Mouse (Mus musculus): ENCODE data around the gene Srcin1. TPM values are rescaled to one million over a fixed set of nuclear protein-coding genes. Genes with fewer than 3 reads are reported as not detected.
A peak's percentile ranks its signal among the peaks of the same experiment; 100 is the strongest.

Gene Srcin1
- 2.0 and 2.2 TPM in 2 replicates for polyA plus RNA-seq (2015; fragmentation: Nextera tagmentation; extraction: Ambion mirVana)

- H3K9ac ChIP-seq, result peak within 1 kb of the TSS; percentile 16
- no peak for ATAC-seq (ENCODE audit: insufficient number of reproducible peaks, low FRiP score, low TSS enrichment, low read depth)
- peaks cover 60% of the 10 kb centered on the region for H3K4me1 ChIP-seq
- peak within 1 kb of the TSS; percentile 60 for H3K4me3 ChIP-seq (replicated peaks)
- H3K27ac ChIP-seq (replicated peaks), result peak within 1 kb of the TSS; percentile 74
- H3K9me3 ChIP-seq (replicated peaks), result no peaks in the 10 kb centered on the region
- peaks cover 42% of the 10 kb centered on the region for H3K27me3 ChIP-seq
- no peaks in the 10 kb centered on the region for H3K36me3 ChIP-seq
- 19% methylated on average over 9 of the region's 9 CpGs for WGBS
- H3K4me2 ChIP-seq (replicated peaks), result peak within 1 kb of the TSS; percentile 98
Observed at GRCm38 (mm10) chr11:97576136-97576906, at the start of gene Srcin1. Gene Srcin1 (minus strand): TSS chr11:97576186.

DNA sequence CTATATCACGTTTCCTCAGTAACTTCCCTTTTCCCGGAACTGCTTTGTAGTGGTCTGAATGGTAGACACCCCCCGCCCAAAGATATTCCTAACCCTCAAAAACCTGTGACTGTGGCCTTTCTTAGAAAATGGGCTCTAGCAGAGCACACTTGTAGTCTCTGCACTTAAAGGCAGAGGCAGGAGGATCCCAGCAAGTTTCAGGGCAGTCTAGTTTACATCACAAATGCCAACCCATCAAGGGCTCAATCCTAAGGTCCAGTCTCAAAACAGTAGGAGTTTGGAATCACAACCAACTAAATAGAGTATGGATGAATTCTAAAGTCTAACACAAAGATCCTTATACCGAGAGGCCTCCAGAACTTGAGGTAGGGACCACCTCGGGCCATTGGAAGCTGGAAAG is 49.6 kb upstream of the Srcin1 start:
- Histone ChIP-seq H3K27me3 (peaks cover 71% of the 10 kb centered on the region), H3K4me2 (replicated peaks) (no peak overlapping the region)
- 63% methylated on average over 5 of the region's 5 CpGs for WGBS

DNA sequence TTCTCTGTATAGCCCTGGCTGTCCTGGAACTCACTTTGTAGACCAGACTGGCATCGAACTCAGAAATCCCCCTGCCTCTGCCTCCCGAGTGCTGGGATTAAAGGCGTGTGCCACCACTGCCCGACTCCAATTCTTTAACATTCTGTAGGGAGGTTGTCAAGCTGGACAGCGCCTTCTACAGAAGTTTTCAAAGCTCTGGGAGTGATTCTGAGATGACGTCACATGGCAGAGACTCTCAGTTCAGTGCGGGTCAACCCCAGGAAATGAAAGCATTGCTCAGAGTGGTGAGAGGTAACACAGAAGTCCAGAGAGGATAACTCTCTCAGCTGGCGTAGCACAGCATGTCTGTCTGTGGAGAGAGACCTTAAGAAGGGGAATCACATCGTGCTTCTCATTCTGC is 47.2 kb upstream of the Srcin1 start:
- no peak overlapping the region for H3K4me3 ChIP-seq (replicated peaks)
- H3K27me3 ChIP-seq, result peaks cover 53% of the 10 kb centered on the region
- H3K4me1 ChIP-seq, result peaks cover 18% of the 10 kb centered on the region
- WGBS, result 50% methylated on average over 9 of the region's 9 CpGs
- no peak overlapping the region for H3K9ac ChIP-seq
- H3K4me2 ChIP-seq (replicated peaks), result no peak overlapping the region
- H3K9me3 ChIP-seq (replicated peaks), result no peaks in the 10 kb centered on the region
- H3K36me3 ChIP-seq, result no peaks in the 10 kb centered on the region
- H3K27ac ChIP-seq (replicated peaks), result no peak overlapping the region
- ATAC-seq (ENCODE audit: insufficient number of reproducible peaks, low FRiP score, low TSS enrichment, low read depth), result no peak

More for the DNA sequence above, 49.6 kb upstream of the Srcin1 start:
- Histone ChIP-seq H3K36me3 (no peaks in the 10 kb centered on the region), H3K9me3 (replicated peaks) (no peaks in the 10 kb centered on the region), H3K27ac (replicated peaks) (no peak overlapping the region), H3K9ac (no peak overlapping the region), H3K4me3 (replicated peaks) (no peak overlapping the region), H3K4me1 (peaks cover 39% of the 10 kb centered on the region)
- ATAC-seq (ENCODE audit: insufficient number of reproducible peaks, low FRiP score, low TSS enrichment, low read depth), result no peak

GRCm38 (mm10) chr11:97622440-97622839 is 46.5 kb upstream of the Srcin1 start:
- Histone ChIP-seq H3K4me2 (replicated peaks) (no peak overlapping the region), H3K36me3 (no peaks in the 10 kb centered on the region), H3K9ac (no peak overlapping the region), H3K4me1 (peaks cover 11% of the 10 kb centered on the region), H3K27ac (replicated peaks) (no peak overlapping the region), H3K27me3 (peaks cover 49% of the 10 kb centered on the region), H3K4me3 (replicated peaks) (no peak overlapping the region), H3K9me3 (replicated peaks) (no peaks in the 10 kb centered on the region)
- WGBS, result 2% methylated on average over 6 of the region's 6 CpGs
- no peak for ATAC-seq (ENCODE audit: insufficient number of reproducible peaks, low FRiP score, low TSS enrichment, low read depth)

DNA sequence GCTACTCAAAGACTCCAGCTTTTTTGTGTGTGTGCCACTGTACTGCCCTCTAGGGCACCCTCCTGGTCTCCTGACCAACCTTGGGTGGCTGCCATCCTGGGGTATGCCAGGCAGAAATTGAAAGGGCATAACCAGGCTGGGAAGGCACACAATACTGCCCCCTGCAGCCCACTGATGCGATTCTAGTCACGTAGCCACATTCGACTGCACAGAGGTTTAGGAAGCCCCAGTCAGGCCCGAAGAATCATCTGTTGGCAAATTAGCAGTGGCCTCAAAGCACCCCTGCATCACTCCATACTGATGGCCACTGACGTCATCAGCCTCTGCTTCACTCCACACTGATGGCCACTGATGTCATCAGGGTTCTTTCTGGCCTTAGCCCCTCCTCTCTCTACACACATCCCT is 43.4 kb upstream of the Srcin1 start:
- no peak; the same call in 1 of the 2 replicates for ATAC-seq (ENCODE audit: insufficient number of reproducible peaks, low FRiP score, low TSS enrichment, low read depth)
- Histone ChIP-seq H3K27me3 (peaks cover 32% of the 10 kb centered on the region), H3K4me2 (replicated peaks) (no peak overlapping the region), H3K36me3 (no peaks in the 10 kb centered on the region), H3K9ac (no peak overlapping the region), H3K9me3 (replicated peaks) (no peaks in the 10 kb centered on the region), H3K27ac (replicated peaks) (no peak overlapping the region), H3K4me1 (no peaks in the 10 kb centered on the region), H3K4me3 (replicated peaks) (no peak overlapping the region)
- 41% methylated on average over 5 of the region's 5 CpGs for WGBS

DNA sequence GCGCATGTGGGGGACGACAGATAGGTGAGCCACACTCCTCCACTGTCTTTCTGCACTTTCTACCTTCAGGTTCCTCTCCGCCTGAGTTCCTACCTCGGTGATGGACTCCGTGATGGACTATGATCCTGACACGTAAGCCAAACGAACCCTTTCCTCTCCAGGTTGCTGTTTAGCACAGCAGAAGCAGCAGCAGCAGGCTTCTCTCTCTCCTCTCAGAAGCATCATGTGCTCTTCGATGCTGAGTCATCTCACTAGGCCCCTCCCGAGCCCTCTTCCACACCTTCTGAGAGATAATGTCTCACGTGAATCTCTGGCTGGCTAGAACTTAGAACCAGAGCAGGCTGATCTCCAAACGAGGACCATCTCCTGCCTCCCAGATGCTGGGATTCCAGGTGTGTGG is 42.4 kb upstream of the Srcin1 start:
- Histone ChIP-seq H3K4me2 (replicated peaks) (no peak overlapping the region), H3K4me3 (replicated peaks) (no peak overlapping the region), H3K9ac (no peak overlapping the region), H3K4me1 (no peaks in the 10 kb centered on the region), H3K36me3 (no peaks in the 10 kb centered on the region), H3K27ac (replicated peaks) (no peak overlapping the region), H3K9me3 (replicated peaks) (no peaks in the 10 kb centered on the region), H3K27me3 (peaks cover 23% of the 10 kb centered on the region; the same call in 1 of the 2 replicates)
- 56% methylated on average over 11 of the region's 11 CpGs for WGBS
- ATAC-seq (ENCODE audit: insufficient number of reproducible peaks, low FRiP score, low TSS enrichment, low read depth), result no peak

- 59% methylated on average over 4 of the region's 4 CpGs for WGBS
- no peak for ATAC-seq (ENCODE audit: insufficient number of reproducible peaks, low FRiP score, low TSS enrichment, low read depth)
- peaks cover 20% of the 10 kb centered on the region; the same call in 1 of the 2 replicates for H3K27me3 ChIP-seq
Observed at GRCm38 (mm10) chr11:97615276-97615675, 39.3 kb upstream of the Srcin1 start.

GRCm38 (mm10) chr11:97611076-97611475 is 35.1 kb upstream of the Srcin1 start:
- WGBS, result 71% methylated on average over 8 of the region's 8 CpGs
- Histone ChIP-seq H3K27ac (replicated peaks) (no peak overlapping the region), H3K4me1 (no peaks in the 10 kb centered on the region), H3K4me2 (replicated peaks) (no peak overlapping the region), H3K9ac (no peak overlapping the region), H3K27me3 (peaks cover 7% of the 10 kb centered on the region), H3K4me3 (replicated peaks) (no peak overlapping the region), H3K36me3 (no peaks in the 10 kb centered on the region), H3K9me3 (replicated peaks) (no peaks in the 10 kb centered on the region)
- ATAC-seq (ENCODE audit: insufficient number of reproducible peaks, low FRiP score, low TSS enrichment, low read depth), result no peak

More at GRCm38 (mm10) chr11:97615276-97615675, 39.3 kb upstream of the Srcin1 start:
- H3K36me3 ChIP-seq, result no peaks in the 10 kb centered on the region
- no peak overlapping the region for H3K9ac ChIP-seq
- no peak overlapping the region for H3K4me2 ChIP-seq (replicated peaks)
- H3K9me3 ChIP-seq (replicated peaks), result no peaks in the 10 kb centered on the region
- H3K27ac ChIP-seq (replicated peaks), result no peak overlapping the region
- no peak overlapping the region for H3K4me3 ChIP-seq (replicated peaks)
- no peaks in the 10 kb centered on the region for H3K4me1 ChIP-seq

- Histone ChIP-seq H3K4me2 (replicated peaks) (no peak overlapping the region), H3K4me1 (no peaks in the 10 kb centered on the region), H3K9ac (no peak overlapping the region), H3K9me3 (replicated peaks) (no peaks in the 10 kb centered on the region), H3K4me3 (replicated peaks) (no peak overlapping the region), H3K27ac (replicated peaks) (no peak overlapping the region), H3K27me3 (peaks cover 5% of the 10 kb centered on the region), H3K36me3 (no peaks in the 10 kb centered on the region)
- no peak for ATAC-seq (ENCODE audit: insufficient number of reproducible peaks, low FRiP score, low TSS enrichment, low read depth)
- WGBS, result 79% methylated on average over 13 of the region's 13 CpGs
Observed at GRCm38 (mm10) chr11:97609743-97610142, 33.8 kb upstream of the Srcin1 start.

- WGBS, result 32% methylated on average over 4 of the region's 4 CpGs
- no peak overlapping the region for H3K4me3 ChIP-seq (replicated peaks)
- no peaks in the 10 kb centered on the region for H3K4me1 ChIP-seq
- no peaks in the 10 kb centered on the region for H3K9me3 ChIP-seq (replicated peaks)
- H3K27ac ChIP-seq (replicated peaks), result no peak overlapping the region
- no peak overlapping the region for H3K9ac ChIP-seq
- ATAC-seq (ENCODE audit: insufficient number of reproducible peaks, low FRiP score, low TSS enrichment, low read depth), result no peak
- H3K4me2 ChIP-seq (replicated peaks), result no peak overlapping the region
- peaks cover 5% of the 10 kb centered on the region for H3K27me3 ChIP-seq
- H3K36me3 ChIP-seq, result no peaks in the 10 kb centered on the region
Observed at GRCm38 (mm10) chr11:97608933-97609332, 32.9 kb upstream of the Srcin1 start.

DNA sequence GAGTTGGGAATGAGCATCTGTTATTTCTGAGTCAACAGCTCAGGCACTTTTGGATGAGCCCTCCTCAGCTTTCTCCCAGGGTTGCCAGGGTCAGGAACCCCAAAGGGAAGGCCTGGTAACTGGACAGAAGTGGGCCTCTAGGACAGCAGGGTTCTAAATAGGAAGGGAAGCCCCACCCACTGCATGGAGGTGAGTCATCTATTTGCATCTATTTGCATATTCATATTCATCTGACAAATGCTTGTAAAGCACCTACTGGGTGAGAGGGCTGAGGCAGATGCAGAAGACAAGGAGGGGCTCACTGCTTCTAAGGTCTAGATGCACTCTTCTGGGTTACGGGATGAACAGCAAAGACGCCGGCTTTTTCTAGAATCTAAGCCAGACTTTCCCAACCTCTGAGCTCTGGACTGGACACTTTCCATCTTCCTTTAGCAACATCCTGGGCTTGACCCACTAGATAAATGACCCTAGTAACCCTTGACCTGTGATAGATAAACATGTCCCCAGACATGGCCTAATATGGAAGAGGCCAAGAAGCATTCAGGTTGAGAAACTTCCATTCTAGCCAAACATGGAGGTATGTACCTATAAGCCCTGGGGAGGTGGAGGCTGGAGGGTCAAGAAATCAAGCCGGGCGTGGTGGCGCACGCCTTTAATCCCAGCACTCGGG is 31.2 kb upstream of the Srcin1 start:
- H3K27ac ChIP-seq (replicated peaks), result no peak overlapping the region
- H3K4me2 ChIP-seq (replicated peaks), result no peak overlapping the region
- H3K9ac ChIP-seq, result no peak overlapping the region
- H3K36me3 ChIP-seq, result no peaks in the 10 kb centered on the region
- ATAC-seq (ENCODE audit: insufficient number of reproducible peaks, low FRiP score, low TSS enrichment, low read depth), result no peak
- peaks cover 5% of the 10 kb centered on the region for H3K27me3 ChIP-seq
- H3K9me3 ChIP-seq (replicated peaks), result no peaks in the 10 kb centered on the region
- no peaks in the 10 kb centered on the region for H3K4me1 ChIP-seq
- H3K4me3 ChIP-seq (replicated peaks), result no peak overlapping the region
- WGBS, result 90% methylated on average over 8 of the region's 8 CpGs

Data from embryonic facial prominence, embryonic 15.5 days (tissue).